Mouse (Mus musculus): Measurements from ENCODE around the gene Idh3a. TPM values are rescaled to one million over a fixed set of nuclear protein-coding genes. Genes with fewer than 3 reads are reported as not detected.

The Idh3a gene
- total RNA-seq, 4 experiments from 2014 or later = 164 to 185 (median 182) TPM

DNA sequence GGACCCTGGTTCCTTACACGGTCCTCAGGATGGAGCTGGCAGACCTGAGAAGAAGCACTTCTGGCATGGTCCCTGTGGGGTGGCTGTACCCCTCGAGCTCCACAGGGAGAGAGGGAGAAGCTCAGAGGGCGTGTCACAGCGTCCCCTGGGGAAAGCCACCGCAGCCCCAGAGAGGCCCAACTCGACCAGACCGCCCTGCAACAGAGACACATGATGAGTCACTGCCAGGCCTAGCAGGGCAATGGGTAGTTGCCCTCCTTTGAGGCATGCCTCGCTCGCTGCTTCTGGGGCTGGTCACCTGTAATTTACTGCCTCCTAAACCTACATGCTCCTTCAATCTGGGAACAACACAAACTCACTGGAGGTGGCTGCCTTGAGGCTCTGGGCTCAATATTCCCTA, 60.1 kb downstream of the Idh3a start:
- DNase-seq (ENCODE audit: low spot score in 2 of 2) = no peak

DNA sequence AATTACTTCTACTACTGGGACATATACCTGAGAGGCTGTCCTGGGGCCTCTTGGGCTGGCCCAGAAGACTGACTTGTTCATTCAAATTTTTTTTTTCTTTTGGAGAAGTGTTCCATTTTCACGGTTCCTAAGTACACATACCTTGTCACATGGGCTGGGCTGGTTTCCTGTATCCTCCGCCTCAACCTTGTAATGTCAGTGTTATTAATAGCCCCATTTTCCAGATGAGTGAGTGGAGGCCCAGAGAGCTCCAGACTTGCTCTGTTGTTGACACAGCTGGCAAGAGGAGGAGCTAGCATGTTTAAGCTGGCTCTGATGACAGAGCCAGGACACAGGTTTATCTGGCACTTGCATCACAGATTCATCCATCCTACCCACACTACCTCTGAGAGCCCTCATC, 61.3 kb downstream of the Idh3a start:
- no peak for DNase-seq (ENCODE audit: low spot score in 2 of 2)

DNA sequence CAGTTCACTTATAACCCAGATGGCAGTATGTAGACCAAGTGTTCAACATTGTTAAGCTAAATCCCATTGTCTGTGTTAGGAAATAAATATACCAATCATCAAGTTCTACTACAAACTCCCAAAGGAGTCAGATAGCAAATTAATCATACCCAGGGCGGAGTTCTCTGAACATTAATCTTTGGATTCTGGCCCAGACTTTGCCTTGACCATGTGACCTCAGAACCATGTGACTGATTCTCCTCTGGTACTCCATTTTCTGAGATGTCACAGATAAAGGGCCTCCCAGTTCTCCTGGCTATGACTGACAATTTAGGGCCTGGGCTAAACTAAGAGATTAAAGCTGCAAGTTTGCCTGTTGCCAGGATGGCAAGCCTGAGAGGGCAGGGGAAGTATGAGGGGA, 63.2 kb downstream of the Idh3a start:
- DNase-seq (ENCODE audit: low spot score in 2 of 2) = no peak

DNA sequence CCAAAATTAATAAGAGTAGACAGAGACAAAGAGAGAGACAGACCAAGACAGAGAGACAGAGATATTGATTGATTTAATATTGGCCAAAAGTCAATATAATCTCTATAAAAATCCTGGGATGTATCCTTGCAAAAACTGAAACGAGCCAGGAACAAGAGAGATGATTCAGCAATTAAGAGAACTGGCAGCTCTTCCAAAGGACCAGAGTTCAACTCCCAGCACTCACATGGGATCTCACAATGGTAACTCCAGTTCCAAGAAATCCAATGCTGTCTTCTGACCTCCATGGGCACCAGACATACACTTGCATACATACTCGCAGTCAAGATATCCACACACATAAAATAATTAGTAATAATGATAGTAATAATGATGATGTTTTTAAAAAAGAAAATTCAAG, 66.6 kb downstream of the Idh3a start:
- no peak for DNase-seq (ENCODE audit: low spot score in 2 of 2)

Other genes starting within 250 kb of the Idh3a start
- gene Dmxl2, start 84.7 kb upstream of the Idh3a start, total RNA-seq (2022) = 100 to 1,000 TPM; 185 to 210 (median 193) TPM
- under 1 TPM in 1 of 4 experiments, not detected in 3; 0.21 TPM for gene Sh2d7, start 47.4 kb upstream of the Idh3a start, total RNA-seq (2022)
- 10 to 100 TPM; 23.8 to 29.4 (median 24.7) TPM for gene Cib2, start 26.1 kb upstream of the Idh3a start, total RNA-seq (2022)
- 100 to 1,000 TPM; 111 to 132 (median 117) TPM for gene Acsbg1, start 75.5 kb downstream of the Idh3a start, total RNA-seq (2022)
- 10 to 100 TPM; 34.6 to 42.9 (median 38.1) TPM for gene Dnaja4, start 112.5 kb downstream of the Idh3a start, total RNA-seq (2022)
- 10 to 100 TPM; 52.9 to 61.1 (median 53.4) TPM for gene Wdr61, start 148.2 kb downstream of the Idh3a start, total RNA-seq (2022)
- 1 to 10 TPM; 3.4 to 8.4 (median 6.4) TPM for gene Crabp1, start 178.4 kb downstream of the Idh3a start, total RNA-seq (2022)